Mouse (Mus musculus): ENCODE data around the gene Plac8.

Gene Plac8

GRCm38 (mm10) chr5:100581622-100582434 is 9.8 kb upstream of the Plac8 start:
- DNase-seq (ENCODE audit: low spot score in 2 of 2), result no peak

- no peak for DNase-seq (ENCODE audit: low spot score in 2 of 2)
Observed at GRCm38 (mm10) chr5:100578863-100579411, 6.9 kb upstream of the Plac8 start.

- no peak for DNase-seq (ENCODE audit: low spot score in 2 of 2)
Observed at GRCm38 (mm10) chr5:100574771-100575170, 2.7 kb upstream of the Plac8 start.

GRCm38 (mm10) chr5:100573256-100573655 is 1.2 kb upstream of the Plac8 start:
- DNase-seq (ENCODE audit: low spot score in 2 of 2), result no peak

- DNase-seq (ENCODE audit: low spot score in 2 of 2), result no peak
Observed at GRCm38 (mm10) chr5:100570716-100571115, 1.3 kb downstream of the Plac8 start.

GRCm38 (mm10) chr5:100569997-100570595 is 1.9 kb downstream of the Plac8 start:
- no peak for DNase-seq (ENCODE audit: low spot score in 2 of 2)

GRCm38 (mm10) chr5:100569250-100569934 is 2.7 kb downstream of the Plac8 start:
- no peak for DNase-seq (ENCODE audit: low spot score in 2 of 2)

GRCm38 (mm10) chr5:100568802-100569201 is 3.2 kb downstream of the Plac8 start:
- no peak for DNase-seq (ENCODE audit: low spot score in 2 of 2)

- DNase-seq (ENCODE audit: low spot score in 2 of 2), result no peak
Observed at GRCm38 (mm10) chr5:100568177-100568576, 3.9 kb downstream of the Plac8 start.

- no peak for DNase-seq (ENCODE audit: low spot score in 2 of 2)
Observed at GRCm38 (mm10) chr5:100567258-100568032, 4.6 kb downstream of the Plac8 start.

GRCm38 (mm10) chr5:100566798-100567197 is 5.2 kb downstream of the Plac8 start:
- DNase-seq (ENCODE audit: low spot score in 2 of 2), result no peak

- no peak for DNase-seq (ENCODE audit: low spot score in 2 of 2)
Observed at GRCm38 (mm10) chr5:100562702-100563101, 9.3 kb downstream of the Plac8 start.

- no peak for DNase-seq (ENCODE audit: low spot score in 2 of 2)
Observed at GRCm38 (mm10) chr5:100559357-100559756, 12.7 kb downstream of the Plac8 start.

GRCm38 (mm10) chr5:100558783-100559182 is 13.3 kb downstream of the Plac8 start:
- no peak for DNase-seq (ENCODE audit: low spot score in 2 of 2)

- DNase-seq (ENCODE audit: low spot score in 2 of 2), result no peak
Observed at GRCm38 (mm10) chr5:100557537-100557936, 14.5 kb downstream of the Plac8 start.

GRCm38 (mm10) chr5:100557019-100557418 is 15.0 kb downstream of the Plac8 start:
- DNase-seq (ENCODE audit: low spot score in 2 of 2), result no peak

GRCm38 (mm10) chr5:100553426-100553825 is 18.6 kb downstream of the Plac8 start:
- DNase-seq (ENCODE audit: low spot score in 2 of 2), result no peak

- no peak for DNase-seq (ENCODE audit: low spot score in 2 of 2)
Observed at GRCm38 (mm10) chr5:100551952-100552351, 20.1 kb downstream of the Plac8 start.

- DNase-seq (ENCODE audit: low spot score in 2 of 2), result no peak
Observed at GRCm38 (mm10) chr5:100550151-100550550, 21.9 kb downstream of the Plac8 start.

GRCm38 (mm10) chr5:100549311-100549710 is 22.7 kb downstream of the Plac8 start:
- DNase-seq (ENCODE audit: low spot score in 2 of 2), result no peak

GRCm38 (mm10) chr5:100548236-100548635 is 23.8 kb downstream of the Plac8 start:
- DNase-seq (ENCODE audit: low spot score in 2 of 2), result no peak

Data from frontal cortex, postnatal 14 days (tissue).